Mouse (Mus musculus): ENCODE data around the gene Tmem262. TPM values are rescaled to one million over a fixed set of nuclear protein-coding genes. Genes with fewer than 3 reads are reported as not detected.

Tmem262 gene
- polyA plus RNA-seq, 1 experiment from 2014 or later: not detected

DNA sequence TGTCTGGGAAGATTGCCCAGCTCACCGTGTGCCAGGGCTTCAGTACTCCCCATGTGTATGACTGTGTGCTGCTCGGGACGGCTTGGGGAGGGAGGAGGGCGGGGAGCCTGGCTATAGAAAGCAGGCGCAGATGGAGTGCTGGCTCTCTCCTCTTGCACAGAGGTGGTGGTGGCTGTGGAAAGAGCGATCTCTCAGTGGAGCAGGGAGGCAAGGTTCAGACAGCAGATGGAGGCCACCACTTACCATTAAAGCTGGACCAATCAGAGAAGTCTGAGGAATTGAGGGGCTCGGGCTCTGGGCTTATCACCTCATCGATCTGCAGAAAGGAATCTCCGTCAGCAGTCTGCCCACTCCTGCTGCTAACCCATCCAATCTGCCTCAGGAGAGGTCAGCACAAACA lies 2.3 kb downstream of the Tmem262 start, which contains the start of gene Gm28374:
TSS of gene Gm28374 (minus strand) at position 101 of the 400 bp plus-strand sequence.
- 84% methylated on average over 9 of the region's 9 CpGs for whole genome bisulfite sequencing

DNA sequence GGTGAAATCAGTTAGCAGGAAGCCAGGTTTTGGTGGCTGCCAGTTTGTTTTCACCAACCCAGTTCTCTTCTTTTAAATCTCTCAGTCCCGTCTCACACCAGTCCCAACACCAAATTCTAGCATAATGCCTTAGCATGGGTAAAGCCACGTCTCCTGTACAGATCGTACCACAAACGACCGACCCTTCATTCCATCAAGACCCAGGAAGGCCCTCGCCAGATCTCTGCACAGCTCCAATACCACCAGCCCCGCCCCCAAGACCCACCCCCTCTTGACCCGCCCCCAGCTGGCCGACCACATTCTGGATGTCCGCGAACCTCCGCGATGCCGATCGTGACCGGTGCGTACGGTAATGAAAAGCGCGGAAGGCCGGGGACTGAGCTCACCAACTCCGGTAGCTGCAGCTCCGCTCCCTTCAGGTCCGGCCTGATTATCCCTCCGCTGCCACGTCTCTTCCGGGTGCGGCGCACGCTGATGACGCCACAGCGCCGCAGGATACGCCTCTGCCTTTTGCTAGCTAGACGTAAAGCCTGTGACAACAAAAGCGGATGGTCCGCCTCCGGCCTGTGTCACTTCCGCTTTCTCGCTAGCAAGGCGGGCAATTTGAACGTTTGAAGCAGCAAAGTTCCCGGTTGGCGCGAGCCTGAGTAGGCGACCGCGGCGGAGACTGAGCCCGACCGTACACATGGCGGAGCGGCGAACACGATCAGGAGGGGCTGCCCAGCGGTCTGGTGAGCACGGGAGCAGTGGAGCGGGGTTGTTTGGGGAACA lies 4.8 kb downstream of the Tmem262 start, which contains the start of the genes Zfpl1 and Cdca5:
TSS of gene Zfpl1 (minus strand) at position 479 of the 771 bp plus-strand sequence.
TSS of gene Cdca5 (plus strand) at position 506 of the 771 bp plus-strand sequence.
- WGBS: under 1% methylated on average over 58 of the region's 58 CpGs
- H3K36me3 ChIP-seq (ENCODE audit: control insufficient read depth, insufficient read depth): peaks cover 17% of the 10 kb centered on the region
- H3K27me3 ChIP-seq (ENCODE audit: control insufficient read depth, insufficient read depth, low read length): no peaks in the 10 kb centered on the region
- peak within 1 kb of the TSS; percentile 52 for H3K27ac ChIP-seq (ENCODE audit: low read length)
- H3K9me3 ChIP-seq (replicated peaks; ENCODE audit: control insufficient read depth, low read length): no peaks in the 10 kb centered on the region
- peak within 1 kb of the TSS; percentile 91 for H3K4me2 ChIP-seq (ENCODE audit: low read depth, low read length)
- H3K4me3 ChIP-seq (ENCODE audit: low read length): peak within 1 kb of the TSS; percentile 85
- H3K4me1 ChIP-seq (ENCODE audit: control insufficient read depth, insufficient read depth, low read length): peaks cover 14% of the 10 kb centered on the region
- peak within 1 kb of the TSS; percentile 80 for H3K9ac ChIP-seq (ENCODE audit: low read length)
- ATAC-seq (replicated peaks; ENCODE audit: extremely low read depth, insufficient read depth, low FRiP score): peak; percentile 89

More for the DNA sequence above, 2.3 kb downstream of the Tmem262 start, which contains the start of gene Gm28374:
- Histone ChIP-seq H3K36me3 (ENCODE audit: control insufficient read depth, insufficient read depth) (peaks cover 13% of the 10 kb centered on the region), H3K9ac (ENCODE audit: low read length) (no peak within 1 kb of the TSS), H3K4me2 (ENCODE audit: low read depth, low read length) (no peak within 1 kb of the TSS), H3K4me3 (ENCODE audit: low read length) (no peak within 1 kb of the TSS), H3K4me1 (ENCODE audit: control insufficient read depth, insufficient read depth, low read length) (peaks cover 14% of the 10 kb centered on the region), H3K27ac (ENCODE audit: low read length) (no peak within 1 kb of the TSS), H3K9me3 (replicated peaks; ENCODE audit: control insufficient read depth, low read length) (no peaks in the 10 kb centered on the region), H3K27me3 (ENCODE audit: control insufficient read depth, insufficient read depth, low read length) (no peaks in the 10 kb centered on the region)
- ATAC-seq (replicated peaks; ENCODE audit: extremely low read depth, insufficient read depth, low FRiP score): no peak

DNA sequence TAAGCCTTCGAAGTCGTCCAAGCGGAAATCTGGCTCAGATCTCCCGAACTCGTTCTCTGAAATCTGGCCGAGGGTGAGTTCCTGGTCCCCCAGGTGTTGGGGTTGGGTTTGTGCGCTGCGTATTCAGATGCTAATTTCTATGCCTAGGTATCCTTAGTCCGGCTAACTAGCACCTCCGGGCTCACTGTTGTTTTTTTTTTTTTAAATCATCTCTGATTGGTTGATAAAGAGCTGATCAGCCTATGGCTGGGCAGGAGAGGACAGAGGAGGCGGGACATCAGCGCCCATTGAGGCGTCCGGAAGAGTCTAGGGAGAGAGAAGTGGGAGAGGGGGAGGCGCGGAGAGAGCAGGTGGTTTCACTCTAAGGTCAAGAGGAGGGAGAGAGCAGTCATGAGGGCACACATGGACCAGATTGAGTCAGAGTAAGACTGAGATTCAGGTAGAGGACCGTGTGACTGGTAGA lies 5.6 kb downstream of the Tmem262 start:
- peak overlapping the region; percentile 52 for H3K27ac ChIP-seq (ENCODE audit: low read length)
- WGBS: 0% methylated on average over 17 of the region's 17 CpGs
- ATAC-seq (replicated peaks; ENCODE audit: extremely low read depth, insufficient read depth, low FRiP score): peak; percentile 57

DNA sequence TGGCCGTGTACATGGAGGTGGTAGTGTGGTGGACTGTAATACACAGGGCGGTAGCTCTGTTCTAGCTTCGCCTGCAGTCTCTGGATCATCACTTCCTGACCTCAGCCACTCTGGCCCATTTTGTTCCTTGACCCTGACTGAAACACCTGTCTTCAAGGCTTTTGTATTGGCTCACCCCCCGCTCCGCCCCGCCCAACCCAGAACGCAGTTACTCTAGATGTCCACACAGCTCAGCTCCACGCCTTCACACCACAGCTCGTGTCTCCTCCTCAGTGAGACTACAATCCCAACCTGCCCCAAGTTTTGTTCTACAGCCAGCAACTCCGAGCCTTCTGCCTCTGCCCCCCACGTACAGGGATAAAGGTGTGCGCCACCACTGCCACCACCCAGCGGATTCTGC lies 9.0 kb downstream of the Tmem262 start:
- Histone ChIP-seq H3K27me3 (ENCODE audit: control insufficient read depth, insufficient read depth, low read length) (no peaks in the 10 kb centered on the region), H3K27ac (ENCODE audit: low read length) (no peak overlapping the region), H3K9ac (ENCODE audit: low read length) (no peak overlapping the region), H3K4me1 (ENCODE audit: control insufficient read depth, insufficient read depth, low read length) (peaks cover 11% of the 10 kb centered on the region), H3K9me3 (replicated peaks; ENCODE audit: control insufficient read depth, low read length) (no peaks in the 10 kb centered on the region), H3K4me3 (ENCODE audit: low read length) (no peak overlapping the region), H3K36me3 (ENCODE audit: control insufficient read depth, insufficient read depth) (peaks cover 14% of the 10 kb centered on the region), H3K4me2 (ENCODE audit: low read depth, low read length) (no peak overlapping the region)
- ATAC-seq (replicated peaks; ENCODE audit: extremely low read depth, insufficient read depth, low FRiP score): no peak
- 93% methylated on average over 13 of the region's 13 CpGs for WGBS

More for the DNA sequence above, 5.6 kb downstream of the Tmem262 start:
- Histone ChIP-seq H3K4me1 (ENCODE audit: control insufficient read depth, insufficient read depth, low read length) (peaks cover 14% of the 10 kb centered on the region), H3K9me3 (replicated peaks; ENCODE audit: control insufficient read depth, low read length) (no peaks in the 10 kb centered on the region), H3K9ac (ENCODE audit: low read length) (peak overlapping the region; percentile 78), H3K27me3 (ENCODE audit: control insufficient read depth, insufficient read depth, low read length) (no peaks in the 10 kb centered on the region), H3K4me3 (ENCODE audit: low read length) (peak overlapping the region; percentile 85), H3K36me3 (ENCODE audit: control insufficient read depth, insufficient read depth) (peaks cover 17% of the 10 kb centered on the region), H3K4me2 (ENCODE audit: low read depth, low read length) (peak overlapping the region; percentile 91)

DNA sequence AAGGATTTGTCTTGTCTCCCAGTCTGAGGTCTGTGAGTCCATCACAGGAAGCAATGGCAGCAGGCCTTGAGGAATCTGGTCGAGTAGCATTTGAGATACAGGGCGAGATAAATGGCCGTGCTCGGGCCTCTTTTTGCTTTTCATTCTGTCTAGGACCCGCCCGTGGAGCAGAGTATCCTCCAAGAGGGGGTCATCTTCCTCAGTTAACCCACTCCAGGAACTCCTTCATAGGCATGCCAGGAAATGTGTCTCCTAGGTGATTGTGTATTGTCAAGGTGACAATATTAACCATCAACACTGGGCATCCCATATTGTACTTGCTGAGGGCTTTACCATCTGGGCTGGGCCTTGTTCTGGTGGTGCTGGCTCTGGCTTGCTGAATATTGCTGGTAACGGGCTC lies 14.3 kb downstream of the Tmem262 start, which contains the start of gene AC131692.1:
TSS of gene AC131692.1 (plus strand) at position 301 of the 400 bp plus-strand sequence.
- Histone ChIP-seq H3K9ac (ENCODE audit: low read length) (no peak within 1 kb of the TSS), H3K4me1 (ENCODE audit: control insufficient read depth, insufficient read depth, low read length) (no peaks in the 10 kb centered on the region), H3K36me3 (ENCODE audit: control insufficient read depth, insufficient read depth) (peaks cover 10% of the 10 kb centered on the region), H3K27me3 (ENCODE audit: control insufficient read depth, insufficient read depth, low read length) (no peaks in the 10 kb centered on the region), H3K4me2 (ENCODE audit: low read depth, low read length) (no peak within 1 kb of the TSS), H3K9me3 (replicated peaks; ENCODE audit: control insufficient read depth, low read length) (no peaks in the 10 kb centered on the region), H3K27ac (ENCODE audit: low read length) (no peak within 1 kb of the TSS), H3K4me3 (ENCODE audit: low read length) (no peak within 1 kb of the TSS)
- no peak for ATAC-seq (replicated peaks; ENCODE audit: extremely low read depth, insufficient read depth, low FRiP score)
- 86% methylated on average over 7 of the region's 7 CpGs for whole genome bisulfite sequencing

DNA sequence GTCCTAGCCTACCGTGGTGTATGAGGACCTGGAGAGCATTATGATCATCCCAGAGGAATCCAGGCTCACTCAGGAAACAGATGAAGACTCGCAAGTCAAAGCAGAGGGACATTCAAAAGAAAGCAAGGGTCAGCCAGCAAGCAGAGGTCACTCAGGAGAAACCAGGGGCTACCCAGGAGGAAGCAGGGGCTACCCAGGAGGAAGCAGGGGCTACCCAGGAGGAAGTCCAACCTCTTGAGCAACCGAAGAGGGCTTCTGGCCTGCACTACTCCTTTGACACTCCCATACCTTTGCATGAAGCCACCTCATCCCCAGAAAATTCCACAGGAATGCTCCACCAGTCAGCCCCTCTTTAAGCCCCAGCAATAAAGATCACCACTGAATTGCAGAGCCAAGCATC lies 18.0 kb downstream of the Tmem262 start:
- Histone ChIP-seq H3K4me1 (ENCODE audit: control insufficient read depth, insufficient read depth, low read length) (no peaks in the 10 kb centered on the region), H3K9me3 (replicated peaks; ENCODE audit: control insufficient read depth, low read length) (no peaks in the 10 kb centered on the region), H3K4me2 (ENCODE audit: low read depth, low read length) (no peak overlapping the region), H3K27ac (ENCODE audit: low read length) (no peak overlapping the region), H3K36me3 (ENCODE audit: control insufficient read depth, insufficient read depth) (no peaks in the 10 kb centered on the region), H3K4me3 (ENCODE audit: low read length) (no peak overlapping the region), H3K9ac (ENCODE audit: low read length) (no peak overlapping the region), H3K27me3 (ENCODE audit: control insufficient read depth, insufficient read depth, low read length) (no peaks in the 10 kb centered on the region)
- 78% methylated on average over 3 of the region's 3 CpGs for WGBS
- no peak for ATAC-seq (replicated peaks; ENCODE audit: extremely low read depth, insufficient read depth, low FRiP score)

DNA sequence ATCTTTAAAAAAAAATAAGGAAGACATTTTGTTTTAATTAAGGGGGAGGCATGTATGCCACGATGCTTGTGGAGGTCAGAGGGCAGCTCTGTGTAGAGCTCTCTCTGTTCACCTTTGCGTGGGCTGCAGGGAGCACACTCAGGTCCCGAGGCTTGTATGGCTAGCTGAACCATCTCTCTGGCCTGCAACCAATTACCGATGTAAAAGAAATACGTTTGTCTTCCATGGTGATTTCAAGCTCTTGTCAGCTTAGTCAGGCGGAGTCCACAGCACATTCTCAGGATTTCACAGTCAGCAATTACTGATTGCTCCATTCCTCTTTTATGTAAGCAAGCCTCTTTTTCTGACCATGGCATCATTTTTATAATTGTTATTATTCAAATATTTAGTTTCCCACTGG lies 21.4 kb downstream of the Tmem262 start:
- Histone ChIP-seq H3K4me1 (ENCODE audit: control insufficient read depth, insufficient read depth, low read length) (no peaks in the 10 kb centered on the region), H3K27me3 (ENCODE audit: control insufficient read depth, insufficient read depth, low read length) (no peaks in the 10 kb centered on the region), H3K9ac (ENCODE audit: low read length) (no peak overlapping the region), H3K4me2 (ENCODE audit: low read depth, low read length) (no peak overlapping the region), H3K4me3 (ENCODE audit: low read length) (no peak overlapping the region), H3K9me3 (replicated peaks; ENCODE audit: control insufficient read depth, low read length) (no peaks in the 10 kb centered on the region), H3K36me3 (ENCODE audit: control insufficient read depth, insufficient read depth) (no peaks in the 10 kb centered on the region), H3K27ac (ENCODE audit: low read length) (no peak overlapping the region)
- 76% methylated on average over 6 of the region's 6 CpGs for WGBS
- no peak for ATAC-seq (replicated peaks; ENCODE audit: extremely low read depth, insufficient read depth, low FRiP score)

DNA sequence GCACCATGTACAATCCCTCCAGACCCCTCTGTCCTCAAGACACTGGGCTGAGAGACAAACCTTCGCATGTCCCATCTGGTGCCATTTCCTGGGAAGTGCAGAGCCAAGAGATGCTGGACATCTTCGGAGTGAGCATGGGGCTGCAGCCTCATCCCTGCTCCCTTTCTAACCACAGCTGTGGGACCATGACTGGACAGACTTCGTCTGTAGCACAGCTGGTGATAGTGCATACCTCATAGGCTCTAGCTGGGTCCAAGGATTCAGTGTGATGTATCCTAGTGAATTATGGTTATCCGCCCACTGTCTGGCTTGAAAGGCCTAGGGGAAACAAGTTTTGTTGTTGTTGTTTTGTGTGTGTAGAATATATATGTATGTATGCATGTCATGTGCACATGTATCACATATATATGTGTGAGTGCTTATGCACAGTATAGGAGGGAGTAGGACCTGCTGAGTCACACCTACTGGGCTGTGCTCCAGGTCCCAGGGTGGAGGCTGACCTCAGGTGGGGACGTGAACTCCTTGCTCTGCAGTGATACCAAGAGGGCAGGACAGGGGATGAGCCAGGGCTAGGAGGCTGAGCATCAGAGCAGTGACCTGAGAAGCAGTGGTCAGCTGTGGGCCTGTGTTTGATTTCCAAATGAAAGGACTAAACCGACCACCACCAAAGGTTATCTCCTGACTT lies 22.5 kb downstream of the Tmem262 start:
- Histone ChIP-seq H3K4me2 (ENCODE audit: low read depth, low read length) (no peak overlapping the region), H3K27me3 (ENCODE audit: control insufficient read depth, insufficient read depth, low read length) (no peaks in the 10 kb centered on the region), H3K36me3 (ENCODE audit: control insufficient read depth, insufficient read depth) (no peaks in the 10 kb centered on the region), H3K9me3 (replicated peaks; ENCODE audit: control insufficient read depth, low read length) (no peaks in the 10 kb centered on the region), H3K27ac (ENCODE audit: low read length) (no peak overlapping the region), H3K9ac (ENCODE audit: low read length) (no peak overlapping the region), H3K4me1 (ENCODE audit: control insufficient read depth, insufficient read depth, low read length) (no peaks in the 10 kb centered on the region), H3K4me3 (ENCODE audit: low read length) (no peak overlapping the region)
- no peak for ATAC-seq (replicated peaks; ENCODE audit: extremely low read depth, insufficient read depth, low FRiP score)
- 67% methylated on average over 6 of the region's 6 CpGs for WGBS

DNA sequence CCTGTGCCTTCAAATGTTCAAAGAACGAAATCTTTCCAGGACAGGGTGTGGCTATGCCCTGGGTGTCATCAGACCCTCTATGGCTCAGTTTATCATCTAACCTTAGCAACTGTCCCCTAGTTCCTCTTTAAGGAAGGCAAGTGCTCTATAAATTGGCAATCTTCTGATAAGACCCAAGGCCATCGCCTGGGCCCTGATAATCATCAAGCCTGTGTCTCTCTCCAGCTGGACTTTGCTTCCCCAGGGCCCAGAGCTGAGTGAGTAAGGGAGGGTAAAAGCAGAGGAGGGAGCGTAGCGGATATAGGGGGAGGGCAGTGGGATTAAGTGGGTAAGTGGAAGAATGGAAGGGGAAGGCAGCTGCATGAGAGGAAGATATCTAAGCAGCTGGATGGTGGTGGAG lies 24.6 kb downstream of the Tmem262 start:
- 64% methylated on average over 4 of the region's 4 CpGs for WGBS
- Histone ChIP-seq H3K9me3 (replicated peaks; ENCODE audit: control insufficient read depth, low read length) (no peaks in the 10 kb centered on the region), H3K36me3 (ENCODE audit: control insufficient read depth, insufficient read depth) (no peaks in the 10 kb centered on the region), H3K4me3 (ENCODE audit: low read length) (no peak overlapping the region), H3K4me1 (ENCODE audit: control insufficient read depth, insufficient read depth, low read length) (no peaks in the 10 kb centered on the region), H3K4me2 (ENCODE audit: low read depth, low read length) (no peak overlapping the region), H3K27me3 (ENCODE audit: control insufficient read depth, insufficient read depth, low read length) (no peaks in the 10 kb centered on the region), H3K9ac (ENCODE audit: low read length) (no peak overlapping the region), H3K27ac (ENCODE audit: low read length) (no peak overlapping the region)
- ATAC-seq (replicated peaks; ENCODE audit: extremely low read depth, insufficient read depth, low FRiP score): no peak
